Mouse (Mus musculus): Measurements from ENCODE around the gene Aloxe3.

The Aloxe3 gene

DNA sequence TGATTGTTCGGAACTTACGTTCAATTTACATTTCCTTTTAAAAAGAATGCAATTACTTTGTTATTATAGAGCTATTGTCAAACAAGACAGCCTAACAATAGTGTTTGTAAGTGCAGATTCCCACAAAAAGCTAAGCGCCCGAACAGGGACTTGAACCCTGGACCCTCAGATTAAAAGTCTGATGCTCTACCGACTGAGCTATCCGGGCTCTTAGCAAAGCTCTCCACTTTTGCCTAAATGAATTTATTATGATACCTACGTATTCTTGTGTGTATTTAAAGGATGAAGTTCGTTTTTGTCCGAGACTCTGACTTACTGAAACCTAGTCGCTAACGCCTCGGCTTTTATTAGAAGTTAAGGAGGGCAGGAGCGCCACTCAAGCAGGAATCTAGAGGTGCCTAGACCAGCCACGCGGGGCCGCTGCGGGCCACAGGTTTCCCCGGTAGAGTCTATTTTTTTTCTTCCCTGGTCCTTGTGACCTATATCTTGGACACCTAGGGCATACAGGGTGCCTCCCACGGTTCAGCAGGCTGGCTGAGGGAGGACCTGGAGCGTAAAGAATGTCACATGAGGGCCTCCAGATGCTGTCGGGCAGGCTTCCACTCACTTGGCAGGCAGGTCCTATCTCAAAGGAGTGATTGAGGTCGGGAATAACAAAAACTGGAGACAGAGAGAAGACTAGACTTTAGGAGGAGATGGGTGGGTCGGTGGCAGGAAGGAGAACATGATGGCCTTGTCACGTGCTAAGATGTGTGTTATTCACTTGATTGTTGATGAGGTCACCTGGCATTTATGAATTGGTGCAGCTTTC lies 450 bp upstream of the Aloxe3 start:
- peak; percentile 80 to 89 for DNase-seq

DNA sequence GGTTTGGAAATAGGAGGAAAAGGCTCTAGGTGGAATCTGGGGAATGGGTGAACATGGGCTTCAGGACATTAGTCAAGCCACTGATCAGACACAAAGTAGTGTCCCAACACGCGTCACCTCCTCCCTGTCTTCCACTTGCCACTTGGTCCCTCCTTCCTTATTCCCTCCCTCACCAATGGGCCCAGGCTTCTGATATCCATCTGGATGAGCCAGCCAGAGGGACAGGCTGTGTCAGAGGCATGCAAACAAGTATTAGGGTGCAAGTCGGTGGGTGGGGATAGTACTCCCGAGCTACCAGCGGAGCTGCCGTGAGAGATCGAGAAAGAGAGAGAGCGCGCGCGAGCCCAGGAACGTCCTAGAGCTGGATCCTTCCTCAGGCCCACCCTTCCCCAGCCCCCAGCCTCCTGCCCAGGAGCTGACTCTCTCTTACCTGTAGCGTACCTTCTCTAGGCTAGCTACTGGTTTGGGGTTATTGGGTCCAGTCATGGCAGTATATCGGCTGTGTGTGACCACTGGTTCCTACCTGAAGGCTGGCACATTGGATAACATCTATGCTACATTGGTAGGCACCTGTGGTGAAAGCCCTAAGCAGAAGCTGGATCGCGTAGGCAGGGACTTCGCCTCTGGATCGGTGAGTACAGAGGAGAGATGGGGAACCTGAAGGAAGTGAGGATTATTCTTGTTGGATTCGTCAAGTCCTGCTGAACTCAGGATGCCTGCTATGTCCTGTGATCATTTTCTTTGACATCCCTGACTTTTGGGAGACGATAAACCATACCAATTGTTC lies 416 bp downstream of the Aloxe3 start:
- peak in 1 of 2 experiments; percentile 31 for DNase-seq

DNA sequence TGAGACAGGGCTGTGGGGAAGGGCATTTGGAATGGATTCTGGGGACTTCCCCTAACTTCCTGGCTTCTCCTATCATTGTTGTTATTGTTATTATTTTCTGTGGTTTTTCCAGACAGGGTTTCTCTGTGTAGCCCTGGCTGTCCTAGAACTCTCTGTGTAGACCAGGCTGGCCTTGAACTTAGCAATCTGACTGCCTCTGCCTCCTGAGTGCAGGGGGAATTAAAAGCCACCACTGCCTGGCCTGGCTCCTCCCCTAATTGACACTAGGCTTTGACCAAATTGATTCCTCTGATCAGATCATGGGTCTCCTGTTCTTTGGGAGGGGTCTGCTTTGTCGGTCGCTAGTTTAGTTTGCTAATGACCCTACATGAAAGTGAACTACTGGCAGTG lies 1.0 kb downstream of the Aloxe3 start:
- no peak for DNase-seq

DNA sequence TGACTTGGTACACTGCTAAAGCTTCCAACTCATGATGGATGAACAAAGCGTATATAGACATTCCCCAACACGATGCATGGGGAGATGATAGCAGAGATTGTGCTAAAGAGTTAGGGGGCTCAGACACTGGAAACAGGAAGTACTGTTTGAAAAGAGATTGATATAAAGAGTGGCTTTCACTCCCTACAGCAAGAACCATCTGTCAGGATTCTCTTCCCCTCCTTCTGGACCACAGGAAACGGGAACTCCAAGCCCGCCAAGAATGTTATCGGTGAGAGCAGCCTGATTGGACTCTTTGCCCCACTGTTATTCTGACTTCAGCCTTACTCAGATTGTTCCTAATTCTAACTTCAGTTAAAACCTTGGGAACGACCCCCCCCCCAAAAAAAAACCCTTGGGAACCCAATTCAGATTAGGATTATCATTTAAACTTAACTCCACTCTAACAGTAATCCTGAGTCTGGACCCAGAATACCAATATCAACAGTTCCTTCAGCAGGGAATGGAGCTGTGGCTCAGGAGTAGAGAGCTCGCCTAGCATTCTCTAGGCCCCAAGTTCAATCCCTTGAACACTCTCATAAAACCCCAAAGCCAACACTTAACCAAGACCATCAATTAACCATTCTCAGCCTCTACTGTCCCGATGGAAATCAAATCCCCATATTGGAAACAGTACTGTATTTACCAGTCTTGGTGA lies 2.9 kb downstream of the Aloxe3 start:
- DNase-seq, result no peak

DNA sequence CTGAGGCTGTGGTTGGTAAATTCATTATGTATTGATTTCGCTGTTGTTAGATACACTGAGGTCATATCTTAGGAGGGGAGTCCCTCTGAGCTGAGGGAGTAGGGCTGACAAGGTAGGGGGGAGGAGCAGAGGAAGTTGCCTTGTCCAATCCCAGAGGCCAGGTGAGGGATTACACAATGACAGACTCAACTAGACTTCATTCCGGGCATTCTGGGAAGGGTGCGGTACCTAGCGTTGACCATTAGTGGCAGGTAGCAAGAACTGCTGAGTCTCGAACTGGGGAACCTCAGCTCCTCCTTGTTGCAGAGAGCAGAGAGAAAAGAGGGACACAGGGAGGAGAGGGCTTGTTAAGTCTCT lies 7.8 kb downstream of the Aloxe3 start:
- DNase-seq, result no peak

DNA sequence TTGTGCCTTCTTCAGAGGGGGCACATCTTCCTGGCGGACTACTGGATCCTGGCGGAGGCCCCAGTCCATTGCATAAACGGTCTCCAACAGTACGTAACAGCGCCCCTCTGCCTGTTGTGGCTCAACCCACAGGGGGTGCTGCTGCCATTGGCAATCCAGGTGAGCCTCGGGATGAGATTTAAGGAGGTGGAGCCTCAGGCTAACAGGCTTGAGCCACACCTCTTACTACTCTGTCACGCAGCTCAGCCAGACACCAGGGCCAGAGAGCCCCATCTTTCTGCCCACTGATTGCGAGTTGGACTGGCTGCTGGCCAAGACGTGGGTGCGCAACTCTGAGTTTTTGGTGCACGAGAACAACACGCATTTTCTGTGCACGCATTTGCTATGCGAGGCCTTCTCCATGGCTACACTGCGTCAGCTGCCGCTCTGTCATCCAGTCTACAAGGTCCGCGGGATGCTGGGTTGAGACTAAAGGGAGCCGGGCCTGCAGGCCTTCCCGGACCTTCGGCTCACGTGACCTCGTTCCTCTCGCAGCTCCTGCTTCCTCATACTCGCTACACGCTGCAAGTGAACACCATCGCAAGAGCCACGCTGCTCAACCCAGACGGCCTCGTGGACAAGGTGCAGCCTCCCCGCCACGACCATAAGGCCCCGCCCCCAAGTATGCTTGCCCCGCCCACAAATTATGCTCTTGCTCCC lies 8.4 kb downstream of the Aloxe3 start:
- DNase-seq, result peak; percentile 71 to 80

DNA sequence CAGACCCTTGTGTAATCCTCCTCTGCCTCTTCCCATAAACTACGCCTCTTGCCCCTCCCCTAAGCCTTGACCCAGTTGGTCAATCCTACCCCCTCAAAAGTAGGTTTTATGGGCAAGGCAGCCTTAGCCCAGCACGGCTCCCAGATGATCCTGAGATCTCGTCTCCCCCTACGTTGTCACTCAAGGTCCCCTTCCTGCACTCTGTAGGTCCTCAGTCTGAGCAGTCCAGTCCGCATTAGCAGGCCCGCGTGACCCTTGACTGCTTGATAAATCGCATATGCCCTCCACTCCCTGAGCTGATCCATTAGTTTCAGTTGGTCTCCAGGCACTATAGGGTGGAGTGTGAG lies 8.9 kb downstream of the Aloxe3 start:
- no peak for DNase-seq

DNA sequence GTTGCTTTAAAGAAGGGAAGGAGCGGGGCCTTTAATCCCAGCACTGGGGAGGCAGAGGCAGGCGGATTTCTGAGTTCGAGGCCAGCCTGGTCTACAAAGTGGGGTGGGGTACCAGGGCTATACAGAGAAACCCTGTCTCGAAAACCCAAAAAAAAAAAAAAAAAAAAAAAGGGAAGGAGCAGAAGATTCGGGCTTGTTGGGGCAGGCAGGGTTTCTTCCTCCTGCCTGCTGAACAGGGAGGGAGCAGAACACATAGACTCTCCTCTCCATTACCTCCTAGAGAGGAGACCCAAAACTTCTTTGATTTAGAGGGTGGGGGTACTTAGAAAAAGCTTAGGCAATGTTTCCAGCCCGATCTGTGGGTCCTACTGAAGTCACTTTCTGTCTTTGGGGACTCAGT lies 9.7 kb downstream of the Aloxe3 start:
- no peak for DNase-seq

DNA sequence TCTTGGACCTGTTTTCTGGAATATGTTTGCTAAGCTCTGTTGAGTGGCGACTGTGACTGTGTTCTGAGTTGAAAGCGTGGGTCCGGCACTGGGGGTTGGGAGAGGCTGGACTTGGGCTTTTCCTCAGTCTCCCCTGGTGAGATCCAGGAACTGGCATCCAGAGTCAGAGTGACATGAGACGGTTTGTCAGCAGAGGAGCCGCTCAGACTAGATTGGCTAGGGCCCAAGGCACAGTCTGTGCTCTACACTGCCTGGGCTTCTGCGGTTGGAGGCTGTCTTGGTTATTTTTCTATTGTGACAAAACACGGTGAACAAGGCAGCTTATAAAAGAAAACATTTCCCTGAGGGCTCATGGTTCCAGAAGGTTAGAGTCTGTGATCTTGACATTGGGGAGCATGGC lies 21.9 kb downstream of the Aloxe3 start:
- DNase-seq, result no peak

DNA sequence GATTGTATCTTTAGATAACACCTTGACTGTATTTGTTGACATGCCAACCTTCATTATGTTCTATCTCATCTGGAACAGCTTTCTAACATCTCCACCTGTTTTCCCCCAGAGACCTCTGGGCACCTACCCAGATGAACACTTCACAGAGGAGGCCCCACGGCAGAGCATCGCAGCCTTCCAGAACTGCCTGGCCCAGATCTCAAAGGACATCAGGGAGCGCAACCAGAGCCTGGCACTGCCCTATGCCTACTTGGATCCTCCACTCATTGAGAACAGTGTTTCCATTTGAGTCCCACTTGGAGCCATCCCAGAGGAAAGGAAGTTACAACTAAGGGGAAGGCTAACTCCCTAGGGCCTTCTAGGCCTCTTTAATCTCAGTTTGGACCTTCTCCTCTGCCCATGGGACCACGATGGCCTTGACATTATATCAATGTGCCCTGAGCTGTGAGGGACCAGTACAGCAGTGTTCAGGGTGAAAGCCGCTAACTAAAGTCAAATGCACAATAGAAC lies 22.8 kb downstream of the Aloxe3 start:
- no peak for DNase-seq

DNA sequence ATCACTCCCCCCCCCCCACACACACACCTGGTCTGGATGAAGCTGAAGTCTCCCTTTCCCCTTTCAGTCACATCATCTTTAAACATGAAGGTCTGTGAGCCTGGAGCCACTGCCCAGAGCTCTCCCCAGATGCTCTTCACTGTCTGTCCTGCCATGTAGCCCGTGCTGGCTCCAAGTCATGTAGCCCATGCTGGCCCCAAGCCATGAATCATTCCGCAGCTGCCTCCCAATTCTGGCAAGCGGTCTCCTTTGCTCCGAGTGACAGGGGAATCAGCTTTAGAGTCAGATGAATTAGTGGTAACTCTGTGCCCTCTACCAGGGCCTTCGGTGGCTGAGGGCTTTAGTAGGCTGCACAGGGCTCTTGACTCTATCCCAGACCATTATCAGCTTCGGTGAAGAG lies 24.0 kb downstream of the Aloxe3 start:
- no peak for DNase-seq

DNA sequence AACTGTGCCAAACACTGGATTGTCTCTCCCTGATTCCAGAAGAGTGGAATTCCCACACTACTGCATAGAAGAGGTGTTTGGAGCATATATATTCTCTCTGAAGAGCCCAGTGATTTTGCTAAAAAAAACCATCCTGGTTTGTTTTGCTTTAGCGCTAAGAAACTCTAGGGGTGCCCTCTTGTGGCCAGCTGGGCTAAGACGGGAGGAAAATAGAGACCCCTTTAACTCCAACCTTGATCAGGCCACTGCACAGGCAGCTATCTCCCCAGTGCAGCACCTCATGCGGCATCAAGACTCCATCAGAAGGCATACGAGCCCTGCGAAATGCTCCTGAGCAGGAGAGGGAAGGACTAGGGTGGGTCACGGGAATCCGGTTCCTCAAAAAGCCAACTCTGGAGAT lies 24.7 kb downstream of the Aloxe3 start:
- peak; percentile 90 to 91 for DNase-seq

DNA sequence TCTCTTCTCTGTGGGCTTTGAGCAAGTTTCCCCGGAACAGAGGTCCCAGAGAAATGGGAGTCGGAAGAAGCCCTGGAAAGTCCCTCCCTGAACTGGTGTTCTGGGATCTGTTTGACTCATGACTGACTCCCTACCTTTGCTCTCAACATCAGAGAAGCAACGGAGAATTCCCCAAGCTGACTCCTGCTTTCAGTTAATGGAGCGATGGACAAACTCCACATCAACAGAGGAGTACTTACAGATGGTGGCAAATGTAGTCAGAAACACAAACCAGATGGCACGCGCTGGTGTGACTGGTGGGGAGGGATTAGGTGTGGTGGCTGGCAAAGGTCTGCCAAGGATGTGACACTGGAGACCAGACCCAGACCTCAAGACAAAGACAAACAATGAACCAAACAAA lies 25.3 kb downstream of the Aloxe3 start:
- DNase-seq, result no peak

DNA sequence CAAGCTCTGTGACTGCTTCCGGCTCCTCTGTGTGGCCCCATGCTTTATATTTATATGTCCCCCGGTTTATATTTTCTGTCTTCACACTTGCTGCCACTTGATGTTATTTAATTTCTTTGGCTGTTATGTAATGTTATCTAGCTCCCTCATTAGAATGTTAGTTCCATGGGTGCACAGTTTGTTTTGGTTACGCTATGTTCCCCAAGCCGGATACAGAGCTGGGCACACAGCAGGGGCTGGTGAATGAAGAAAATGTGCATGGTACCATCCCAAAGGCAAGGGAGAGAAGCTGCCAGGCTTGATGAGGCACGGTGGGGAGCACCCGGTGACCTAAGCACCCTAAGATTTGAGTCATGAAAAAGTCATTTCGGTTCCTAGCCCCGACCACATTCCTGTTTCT lies 28.1 kb downstream of the Aloxe3 start:
- no peak for DNase-seq

DNA sequence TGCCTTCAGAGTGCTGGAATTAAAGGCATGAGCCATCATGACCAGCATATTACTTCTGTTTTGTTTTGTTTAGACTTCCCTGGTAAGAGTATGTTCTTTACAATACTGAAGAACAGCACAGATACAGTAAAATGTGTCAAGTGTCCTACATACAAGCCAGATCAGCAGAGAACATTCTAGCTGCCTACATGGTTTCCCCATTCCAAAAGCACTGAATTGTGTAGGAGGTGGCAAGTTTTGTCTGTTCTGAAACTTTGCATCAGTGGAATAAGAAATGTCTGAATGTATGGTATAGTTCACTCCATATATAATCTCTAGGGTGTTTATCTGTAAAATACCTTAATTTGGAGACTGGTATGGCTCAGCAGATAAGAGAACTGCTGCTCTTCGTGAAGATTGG lies 29.7 kb downstream of the Aloxe3 start:
- DNase-seq, result no peak

DNA sequence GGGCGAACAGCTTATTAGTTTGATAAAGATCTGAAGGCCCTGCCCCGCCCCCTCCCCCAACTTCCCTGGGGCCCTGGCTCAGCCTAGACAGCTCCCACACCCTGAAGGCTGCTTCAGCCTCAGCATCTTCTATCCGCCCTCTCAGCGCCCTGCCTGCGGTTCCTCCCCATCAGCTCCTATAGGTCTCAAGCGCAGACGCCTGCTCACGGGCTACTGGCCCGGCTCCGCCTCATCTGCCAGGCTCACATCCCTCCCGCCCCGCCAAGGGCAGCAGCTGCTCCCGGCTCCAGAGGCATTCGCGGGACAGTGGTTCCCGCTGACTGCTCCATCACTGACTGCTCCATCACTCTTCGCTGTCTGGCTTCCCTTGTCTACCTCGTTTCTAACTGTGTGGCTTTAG lies 31.1 kb downstream of the Aloxe3 start, which contains the start of gene Alox12b:
Alox12b (plus strand) TSS at position 190 of the 400 bp plus-strand sequence.
- DNase-seq, result peak; percentile 54 to 66

DNA sequence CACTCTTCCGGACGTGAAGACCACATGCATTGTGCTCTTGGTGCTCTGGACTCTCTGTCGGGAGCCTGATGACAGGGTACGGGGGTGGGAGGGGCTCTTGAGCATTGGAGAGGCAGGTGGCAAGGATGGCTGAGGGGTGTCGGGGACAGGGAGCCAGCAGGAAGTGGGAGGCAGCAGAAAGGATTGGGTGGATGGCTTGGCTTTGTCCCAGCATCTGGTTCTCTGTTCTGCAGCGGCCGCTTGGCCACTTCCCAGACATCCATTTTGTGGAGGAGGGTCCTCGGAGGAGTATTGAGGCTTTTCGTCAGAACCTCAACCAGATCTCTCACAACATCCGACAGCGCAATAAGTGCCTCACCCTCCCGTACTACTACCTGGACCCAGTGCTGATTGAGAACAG lies 43.6 kb downstream of the Aloxe3 start:
- DNase-seq, result peak; percentile 14 to 42

DNA sequence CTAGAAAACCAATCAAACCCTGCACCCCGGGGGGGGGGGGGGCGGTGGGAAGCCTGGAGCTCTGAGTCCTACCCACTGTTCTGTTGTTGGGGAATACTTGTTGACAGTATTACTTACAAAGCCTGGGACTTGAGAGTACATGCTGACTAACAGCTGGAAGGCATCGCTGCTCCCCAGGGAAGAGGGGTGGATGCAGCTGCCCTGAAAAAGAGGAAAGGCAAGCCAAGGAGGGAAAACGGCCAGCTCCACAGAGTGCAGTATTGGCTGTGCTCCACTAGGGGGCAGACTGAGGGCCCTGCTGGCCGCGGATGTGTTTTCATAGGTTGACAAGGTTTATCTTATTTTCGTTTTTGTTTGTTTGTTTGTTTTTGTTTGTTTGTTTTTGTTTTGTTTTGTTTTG lies 45.9 kb downstream of the Aloxe3 start:
- peak; percentile 85 to 88 for DNase-seq

DNA sequence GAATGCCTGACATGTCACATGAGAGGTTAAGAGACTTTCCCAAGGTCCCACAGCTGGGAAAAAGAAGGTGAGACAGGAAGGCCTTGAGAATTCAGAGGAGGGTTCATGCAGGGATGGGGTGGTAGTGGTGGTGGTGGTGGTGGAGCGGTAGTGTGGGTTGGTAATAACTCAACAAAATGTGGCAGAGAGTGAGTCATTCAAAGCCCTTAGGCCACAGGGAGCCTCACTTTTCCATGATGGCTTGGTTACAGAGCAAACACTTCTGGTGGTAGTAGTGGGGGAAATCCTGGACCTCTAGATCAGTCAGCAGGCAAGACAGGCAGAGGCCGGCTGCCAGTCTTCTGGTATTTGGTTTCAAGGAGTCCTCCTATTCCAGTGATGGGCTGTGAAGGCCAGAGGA lies 46.9 kb downstream of the Aloxe3 start:
- no peak for DNase-seq

DNA sequence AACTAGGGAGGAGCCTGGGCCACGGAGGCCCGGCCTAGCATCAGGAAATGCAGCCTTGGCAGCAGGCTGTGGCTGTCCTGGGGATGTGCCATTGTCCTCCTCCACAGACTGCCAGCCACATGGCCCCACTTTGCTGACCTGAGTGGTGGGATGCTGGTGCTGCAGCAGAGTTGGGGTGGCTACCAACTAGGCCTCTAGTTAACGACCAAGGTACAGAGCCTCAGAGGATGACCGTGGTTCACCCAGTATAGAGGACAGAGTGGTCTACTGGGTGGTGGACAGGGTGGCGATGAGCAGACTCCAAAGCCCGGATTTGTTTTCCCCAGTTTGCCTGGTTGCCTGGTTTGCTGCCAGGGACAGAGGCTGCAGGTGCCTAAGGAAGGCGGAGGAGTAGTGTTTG lies 49.0 kb downstream of the Aloxe3 start:
- DNase-seq, result no peak

DNA sequence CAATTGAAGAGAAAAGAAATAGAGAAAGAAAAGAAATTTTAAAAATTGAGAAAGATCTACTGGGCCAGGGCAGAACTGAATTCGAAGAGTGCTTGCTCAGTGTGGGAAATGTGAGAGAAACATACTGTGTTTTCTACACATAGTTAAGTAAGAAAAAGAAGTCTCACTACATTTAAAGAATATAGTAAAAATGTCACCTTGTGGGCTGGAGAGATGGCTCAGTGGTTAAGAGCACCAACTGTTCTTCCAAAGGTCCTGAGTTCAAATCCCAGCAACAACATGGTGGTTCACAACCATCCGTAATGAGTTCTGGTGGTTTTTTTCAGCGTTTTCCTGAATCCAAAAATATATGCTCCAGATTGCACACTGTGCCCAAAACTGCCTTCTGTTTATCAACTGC lies 52.8 kb downstream of the Aloxe3 start:
- DNase-seq, result no peak

DNA sequence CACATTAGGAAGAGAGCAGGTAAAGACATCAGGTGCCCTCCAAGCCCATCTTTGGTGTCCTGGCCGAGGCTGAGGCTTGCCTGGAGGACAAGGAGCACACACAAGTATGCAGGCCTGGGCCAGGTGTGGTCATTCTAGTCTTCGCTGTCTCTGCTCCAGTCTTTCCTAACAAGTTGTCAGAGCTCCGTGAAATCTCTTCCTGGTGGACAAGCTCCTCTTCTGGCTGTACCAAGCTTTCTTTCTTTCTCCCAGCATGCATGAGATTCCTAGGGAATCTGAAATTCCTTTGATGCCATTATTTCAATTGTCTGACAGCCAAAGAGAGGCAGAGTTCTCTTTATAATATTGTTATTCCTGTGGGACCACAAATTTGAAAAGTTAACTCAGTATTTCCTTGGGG lies 53.8 kb downstream of the Aloxe3 start:
- no peak for DNase-seq

DNA sequence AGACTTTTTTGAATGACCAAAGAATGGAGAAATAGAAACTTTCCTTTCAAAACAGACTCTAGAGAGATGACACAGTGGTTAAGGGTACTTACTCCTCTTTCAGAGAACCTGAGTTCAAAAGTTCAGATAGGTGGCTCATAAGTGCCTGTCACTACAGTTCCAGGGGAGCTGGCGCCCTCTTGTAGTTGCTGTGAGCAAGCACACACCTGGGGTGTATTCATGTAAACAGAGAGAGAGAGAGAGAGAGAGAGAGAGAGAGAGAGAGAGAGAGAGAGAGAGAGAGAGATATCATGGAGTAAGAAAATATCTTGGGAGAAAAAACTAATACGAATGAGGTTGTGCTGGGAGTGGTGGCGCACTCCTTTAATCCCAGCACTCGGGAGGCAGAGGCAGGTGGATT lies 54.4 kb downstream of the Aloxe3 start:
- DNase-seq, result no peak

Data from kidney, postnatal 4 days (tissue).